Comparison of ENCODE assay signal across 1 mouse cellular context in the genomic region with DNA sequence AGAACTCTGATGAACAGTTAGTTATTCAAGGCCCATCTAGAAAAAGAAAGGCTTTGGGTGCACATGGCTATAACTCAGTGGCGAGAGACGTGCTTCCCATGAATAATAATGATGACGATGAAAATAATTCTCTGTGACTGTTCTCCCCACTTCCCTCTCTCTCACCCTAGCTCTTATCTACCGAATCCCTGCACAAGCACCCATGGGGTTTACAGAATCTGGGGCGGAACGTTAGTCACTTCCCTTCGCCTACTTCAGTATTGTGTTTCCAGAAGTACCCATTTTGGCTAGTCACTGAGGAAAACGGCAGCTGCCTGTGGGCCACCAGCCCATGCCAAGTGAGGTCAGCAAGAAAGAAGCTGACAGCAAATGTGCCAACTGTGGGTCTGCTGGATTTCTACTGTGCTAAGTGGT.
A peak's percentile ranks its signal among the peaks of the same experiment; 100 is the strongest.
TF ChIP-seq lines count a peak whose summit lies in the region.

No protein-coding gene starts in this region.

TF ChIP-seq in CH12.LX, 34 proteins besides CTCF, POLR2A, EP300 and RAD21:
- TF ChIP-seq GABPA (IDR thresholded peaks at IDR 0.05; ENCODE audit: insufficient replicate concordance, low read depth, low read length) (no peak), UBTF (IDR thresholded peaks at IDR 0.05; ENCODE audit: low read depth, low read length) (no peak), IRF4 (IDR thresholded peaks at IDR 0.05; ENCODE audit: low read depth, low read length) (no peak), CHD1 (IDR thresholded peaks at IDR 0.05; ENCODE audit: low read depth, low read length) (peak; percentile 95), ELF1 (IDR thresholded peaks at IDR 0.05; ENCODE audit: low read depth, low read length) (no peak), E2F4 (IDR thresholded peaks at IDR 0.05; ENCODE audit: insufficient replicate concordance, low read depth, low read length) (no peak), NELFE (IDR thresholded peaks at IDR 0.05; ENCODE audit: low read depth, low read length) (peak; percentile 67), ETS1 (conservative IDR thresholded peaks at IDR 0.05; ENCODE audit: low read depth, low read length) (peak; percentile 36), MAFK (IDR thresholded peaks at IDR 0.05; ENCODE audit: insufficient replicate concordance, low read length) (peak; percentile 77; the same call in 1 of the 2 replicates), MXI1 (IDR thresholded peaks at IDR 0.05; ENCODE audit: low read depth, low read length) (peak; percentile 81), ZNF384 (IDR thresholded peaks at IDR 0.05; ENCODE audit: low read depth, low read length) (no peak), ZMIZ1 (IDR thresholded peaks at IDR 0.05; ENCODE audit: low read depth, low read length) (peak; percentile 69), MAX (IDR thresholded peaks at IDR 0.05; ENCODE audit: low read length) (peak; percentile 70), MEF2A (IDR thresholded peaks at IDR 0.05; ENCODE audit: borderline replicate concordance, low read depth, low read length) (peak; percentile 23; the same call in 1 of the 2 replicates), JUND (conservative IDR thresholded peaks at IDR 0.05; ENCODE audit: low read depth, low read length) (no peak; the same call in 1 of the 2 replicates), USF2 (conservative IDR thresholded peaks at IDR 0.05; ENCODE audit: low read depth, low read length) (no peak), TCF12 (IDR thresholded peaks at IDR 0.05; ENCODE audit: low read depth, low read length) (no peak; the same call in 1 of the 2 replicates), MYC (IDR thresholded peaks at IDR 0.05; ENCODE audit: low read depth, low read length) (peak; percentile 86), NRF1 (IDR thresholded peaks at IDR 0.05; ENCODE audit: low read depth, low read length) (no peak), ZC3H11A (IDR thresholded peaks at IDR 0.05; ENCODE audit: low read depth, low read length) (no peak), CHD2 (IDR thresholded peaks at IDR 0.05; ENCODE audit: low read length) (no peak; the same call in 1 of the 2 replicates), POLR2AphosphoS2 (IDR thresholded peaks at IDR 0.05; ENCODE audit: low read depth, low read length) (no peak; the same call in 1 of the 2 replicates), BHLHE40 (IDR thresholded peaks at IDR 0.05; ENCODE audit: low read depth, low read length) (peak; percentile 29; the same call in 1 of the 2 replicates), SIN3A (IDR thresholded peaks at IDR 0.05; ENCODE audit: low read length) (no peak; the same call in 1 of the 2 replicates), RCOR1 (conservative IDR thresholded peaks at IDR 0.05; ENCODE audit: low read depth, low read length) (0 out of 2 replicates have a peak, but pooled peaks have one; percentile 70), ZKSCAN1 (IDR thresholded peaks at IDR 0.05; ENCODE audit: borderline replicate concordance, low read depth, low read length) (no peak), PAX5 (IDR thresholded peaks at IDR 0.05; ENCODE audit: low read length) (no peak), HCFC1 (IDR thresholded peaks at IDR 0.05; ENCODE audit: low read depth, low read length) (peak; percentile 25; the same call in 1 of the 2 replicates), MAZ (IDR thresholded peaks at IDR 0.05; ENCODE audit: low read depth, low read length) (peak; percentile 5; the same call in 1 of the 2 replicates), TBP (conservative IDR thresholded peaks at IDR 0.05; ENCODE audit: low read depth, low read length) (peak; percentile 49; the same call in 1 of the 2 replicates), USF1 (IDR thresholded peaks at IDR 0.05; ENCODE audit: low read depth, low read length) (no peak), JUN (IDR thresholded peaks at IDR 0.05; ENCODE audit: insufficient read depth, low read depth, low read length) (peak; percentile 3; the same call in 1 of the 2 replicates), KAT2A (IDR thresholded peaks at IDR 0.05; ENCODE audit: insufficient replicate concordance, low read length) (no peak; the same call in 1 of the 2 replicates), SMC3 (IDR thresholded peaks at IDR 0.05; ENCODE audit: low read depth, low read length) (peak; percentile 4; the same call in 1 of the 2 replicates)
